In genomic region chr14:121485722-121486121, GRCm38 (mm10) we compare ENCODE assay signal across 23 mouse cellular contexts. TPM values are rescaled to one million over a fixed set of nuclear protein-coding genes. Genes with fewer than 3 reads are reported as not detected.
"Had no signal": no experiment of that assay in that cellular context is flagged by ENCODE, and none has a peak within 500 bp of the region (broad histone marks: within the 10 kb centered on the region; RNA-seq: fewer than 3 reads in every experiment).

No protein-coding gene starts in this region.

- DNase-seq: gastrocnemius, postnatal 14 days; gastrocnemius, postnatal 36 days; heart, adult 18-20 months; heart, postnatal 14 days; heart, postnatal 36 days; kidney, adult 18-20 months; kidney, adult 8-10 months; kidney, postnatal 10 days; kidney, postnatal 25 days; kidney, postnatal 4 days; liver had no signal

- H3K27me3 ChIP-seq: heart, embryonic 13.5 days; heart, embryonic 15.5 days; hindbrain, embryonic 13.5 days; hindbrain, embryonic 15.5 days; limb, embryonic 12.5 days had no signal

- H3K4me2 ChIP-seq: heart, embryonic 11.5 days; heart, embryonic 13.5 days; heart, embryonic 15.5 days; hindbrain, embryonic 13.5 days; hindbrain, embryonic 15.5 days; limb, embryonic 12.5 days; liver, embryonic 11.5 days had no signal

- ATAC-seq: hindbrain, postnatal 0 days; intestine, embryonic 16.5 days had no signal

- H3K27ac ChIP-seq: heart, embryonic 13.5 days; heart, embryonic 15.5 days; hindbrain, embryonic 13.5 days; hindbrain, embryonic 15.5 days; hindbrain, postnatal 0 days; layer of hippocampus, adult 2 months; left cerebral cortex, adult 2 months; limb, embryonic 10.5 days; limb, embryonic 12.5 days had no signal

- H3K4me1 ChIP-seq: heart, embryonic 13.5 days; heart, embryonic 15.5 days; hindbrain, embryonic 13.5 days; hindbrain, embryonic 15.5 days; limb, embryonic 10.5 days; limb, embryonic 12.5 days had no signal

- H3K9me3 ChIP-seq: heart, embryonic 13.5 days; heart, embryonic 15.5 days; hindbrain, embryonic 13.5 days; hindbrain, embryonic 15.5 days; limb, embryonic 10.5 days; limb, embryonic 12.5 days had no signal

- H3K9ac ChIP-seq: heart, embryonic 13.5 days; heart, embryonic 15.5 days; hindbrain, embryonic 13.5 days; hindbrain, embryonic 15.5 days; limb, embryonic 12.5 days had no signal

- H3K36me3 ChIP-seq: heart, embryonic 13.5 days; heart, embryonic 15.5 days; hindbrain, embryonic 13.5 days; hindbrain, embryonic 15.5 days; limb, embryonic 10.5 days; limb, embryonic 12.5 days had no signal

- H3K4me3 ChIP-seq: heart, embryonic 13.5 days; heart, embryonic 15.5 days; hindbrain, embryonic 13.5 days; hindbrain, embryonic 15.5 days; layer of hippocampus, adult 2 months; left cerebral cortex, adult 2 months; limb, embryonic 10.5 days; limb, embryonic 12.5 days had no signal

RNA-seq across cellular contexts. Expression of gene Slc15a1, which starts 19.3 kb away (rescaled TPM):
- polyA plus RNA-seq: heart, embryonic 11.5 days; heart, embryonic 13.5 days; hindbrain, embryonic 13.5 days; limb, embryonic 10.5 days; limb, embryonic 12.5 days; liver, embryonic 11.5 days had no signal
